Mouse (Mus musculus) ovary, adult 18-20 months (tissue): ENCODE measurements around the gene Fbxl4.
"Not testable (repeated sequence)": the region's sequence is repeated elsewhere in the genome, so short reads cannot be mapped to it uniquely, and the experiment has no call there.

Source experiments
- DNase-seq: peaks from one replicate; pipeline ENCODE4 v3.0.0; 2022; ENCODE audit warnings: low spot score, mixed read lengths

Gene Fbxl4

DNA sequence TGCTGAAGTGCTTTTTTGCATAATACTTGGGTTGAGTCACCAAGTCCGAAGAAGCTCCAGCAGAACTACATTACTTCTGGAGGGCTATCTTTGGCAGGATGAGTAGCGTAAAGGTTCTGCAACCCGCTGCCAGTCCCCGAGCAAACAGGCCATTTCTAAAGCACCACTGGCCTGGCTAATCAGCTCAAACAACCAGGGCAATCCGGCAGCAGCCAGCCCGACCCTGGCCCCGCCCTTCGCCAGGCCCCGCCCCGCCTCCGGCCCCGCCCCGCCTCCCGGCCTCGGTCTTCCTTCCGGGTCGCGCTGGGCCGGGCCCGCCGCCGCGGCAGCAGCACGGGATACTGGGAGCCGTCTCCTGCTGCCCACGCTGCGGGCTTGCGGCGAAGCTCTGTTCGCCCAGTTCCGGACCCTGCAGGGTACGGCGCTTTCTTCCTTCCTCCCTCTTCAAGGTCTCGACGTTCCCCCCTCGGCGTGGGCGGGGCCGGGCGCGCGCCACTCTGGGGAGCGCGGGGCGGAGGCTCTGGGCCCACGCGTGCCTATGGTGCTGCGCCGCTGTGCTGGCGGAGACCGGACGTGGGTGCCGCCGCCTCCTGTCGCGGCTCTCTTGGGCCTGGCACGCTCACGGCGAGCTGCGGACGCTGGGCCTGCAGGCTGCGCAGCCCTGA is at the start of gene Fbxl4:
TSS of gene Fbxl4 (plus strand) at position 278 of the 665 bp plus-strand sequence.
- peak; percentile 82 for DNase-seq

DNA sequence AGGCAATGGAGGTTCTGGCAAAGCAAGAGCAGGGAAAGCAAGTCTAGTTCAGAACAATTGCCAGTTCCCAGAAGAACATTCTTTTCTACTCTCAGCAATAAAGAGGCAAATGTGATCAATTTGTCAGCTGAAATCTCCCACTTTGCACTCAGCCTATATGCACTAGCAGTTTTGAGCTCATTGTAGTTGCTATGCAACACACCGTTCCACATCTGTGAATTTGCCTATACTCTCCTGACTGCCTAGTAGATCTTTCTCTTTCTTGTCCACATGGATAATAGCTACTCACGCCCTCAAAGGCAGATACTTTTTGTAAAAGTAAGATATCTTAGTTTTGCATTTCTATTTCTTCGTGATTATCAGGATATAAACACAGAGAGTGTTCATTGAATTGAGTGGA is 42.8 kb upstream of the Fbxl4 start:
- no peak for DNase-seq

DNA sequence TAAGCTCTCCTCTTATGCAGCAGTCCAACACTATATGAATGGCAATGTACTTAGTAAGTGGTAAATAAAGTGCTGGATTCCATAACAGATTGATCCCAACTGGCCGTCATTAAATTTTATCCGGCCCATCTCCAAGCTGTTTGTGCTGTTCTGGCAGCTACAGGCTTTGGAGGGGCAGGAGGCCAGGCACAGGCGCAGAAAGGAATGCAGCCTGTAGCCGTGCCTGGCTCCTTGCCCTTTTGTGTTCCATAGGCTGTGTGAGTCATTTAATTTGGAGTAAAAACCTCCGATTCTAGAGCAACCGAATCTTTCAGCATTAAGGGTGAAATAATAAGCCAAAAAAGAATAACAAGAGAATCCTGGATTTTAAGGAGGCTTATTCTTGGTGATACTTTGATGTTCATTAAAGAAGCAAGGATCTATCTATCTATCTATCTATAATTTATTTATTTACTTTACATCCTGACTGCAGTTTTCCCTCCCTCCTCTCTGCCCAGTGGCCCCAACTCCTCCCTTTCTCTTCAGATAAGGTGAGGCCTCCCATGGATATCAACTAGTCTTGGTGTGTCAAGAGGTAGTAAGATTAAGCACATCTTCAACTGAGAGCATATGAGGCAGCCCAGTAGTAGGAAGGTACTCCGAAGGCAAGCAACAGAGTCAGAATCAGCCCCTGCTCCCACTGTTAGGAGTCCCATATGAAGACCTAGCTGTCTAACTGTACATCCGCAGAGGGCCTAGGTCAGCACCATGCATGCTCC is 14.3 kb upstream of the Fbxl4 start:
- no peak for DNase-seq

DNA sequence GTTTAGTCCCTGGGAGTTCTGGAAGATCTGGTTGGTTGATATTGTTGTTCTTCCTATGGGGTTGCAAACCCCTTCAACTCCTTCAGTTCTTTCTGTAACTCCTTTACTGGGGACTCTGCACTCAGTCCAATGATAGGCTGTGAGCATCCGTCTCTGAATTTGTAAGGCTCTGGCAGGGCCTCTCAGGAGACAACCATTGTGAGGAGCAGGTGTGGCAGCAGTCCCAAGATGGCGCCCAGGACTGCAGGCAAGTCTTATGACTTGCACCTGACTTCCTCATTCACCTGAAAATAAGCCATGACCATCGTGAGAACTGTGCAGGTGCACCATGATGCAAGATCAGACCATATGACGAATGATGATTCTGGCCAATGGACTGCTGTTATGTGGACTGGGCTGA is 8.3 kb upstream of the Fbxl4 start:
- DNase-seq: not testable (repeated sequence)

DNA sequence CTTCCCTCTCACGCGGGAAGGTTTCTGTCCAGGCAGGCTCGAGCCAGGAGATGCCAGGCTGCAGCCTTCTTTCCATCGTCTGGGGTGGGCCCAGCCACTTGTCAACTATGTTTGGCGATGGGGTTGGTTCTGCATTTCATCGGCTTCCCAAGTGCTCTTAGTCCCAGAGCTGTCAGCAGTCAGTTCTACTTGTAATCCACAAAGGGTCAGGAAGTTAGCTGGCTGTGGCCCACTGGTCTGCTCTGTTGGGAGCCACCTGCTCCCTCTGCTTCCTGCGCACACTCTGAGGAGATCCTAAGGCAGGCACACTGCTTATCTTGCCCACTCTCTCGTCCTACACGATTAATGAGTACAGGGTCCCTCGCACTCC is 573 bp downstream of the Fbxl4 start:
- DNase-seq: no peak

DNA sequence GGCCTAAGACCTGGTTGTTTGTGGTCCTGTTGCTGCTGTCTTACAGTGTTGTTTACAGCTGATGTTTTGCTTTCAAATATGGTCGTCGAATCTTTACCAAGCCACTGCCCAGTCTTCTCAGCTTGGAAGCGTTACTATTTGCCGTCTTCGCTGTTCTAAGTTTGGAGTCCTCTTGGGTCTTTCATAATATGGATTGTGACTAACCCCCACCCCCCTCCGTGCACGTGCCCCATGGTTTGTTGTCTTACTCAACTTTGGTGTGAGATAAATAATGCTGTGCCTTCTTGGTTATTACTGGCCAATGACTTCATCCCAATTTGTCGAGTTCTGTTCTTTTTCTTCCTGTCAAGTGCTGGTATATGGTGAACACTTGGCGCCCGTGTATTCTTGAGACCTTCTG is 1.1 kb downstream of the Fbxl4 start:
- DNase-seq: no peak

DNA sequence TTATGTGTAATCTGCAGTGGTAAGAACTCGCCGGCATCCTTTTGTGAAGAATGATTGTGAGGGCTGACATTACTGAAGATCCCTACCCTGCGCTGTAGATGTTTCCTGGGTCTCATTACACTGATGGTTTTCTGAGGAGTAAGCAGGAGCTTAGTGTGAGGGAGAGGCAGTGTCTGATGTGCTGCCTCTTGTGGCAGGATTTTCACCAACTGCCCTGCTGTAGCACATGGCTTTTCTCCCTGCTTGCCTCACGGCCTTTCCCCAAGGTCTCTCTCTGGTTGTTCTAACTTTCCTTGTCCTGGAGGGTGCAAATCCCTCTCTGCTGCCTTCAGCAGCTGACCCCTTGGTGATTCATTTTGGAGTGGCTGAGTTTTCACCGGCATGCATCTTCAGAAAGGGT is 10.0 kb downstream of the Fbxl4 start:
- DNase-seq: no peak

DNA sequence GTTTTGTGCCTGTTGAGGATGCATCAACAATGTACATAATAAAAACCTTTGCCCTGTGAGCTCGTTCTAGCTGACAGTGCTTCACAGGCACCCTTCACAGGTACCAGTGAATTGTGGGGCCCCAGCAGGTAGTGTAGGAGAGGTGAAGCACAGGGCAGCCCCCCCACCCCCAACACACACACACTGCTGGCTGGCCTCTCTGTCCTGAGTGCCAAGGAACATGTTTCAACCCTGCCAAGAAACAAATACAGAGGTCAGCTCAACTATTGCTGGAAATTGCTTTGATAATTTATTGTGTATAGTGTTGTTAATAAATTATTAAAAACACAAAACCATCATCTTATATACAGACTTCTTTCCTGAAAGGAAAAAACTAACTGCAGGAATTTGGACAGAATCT is 21.2 kb downstream of the Fbxl4 start:
- no peak for DNase-seq

DNA sequence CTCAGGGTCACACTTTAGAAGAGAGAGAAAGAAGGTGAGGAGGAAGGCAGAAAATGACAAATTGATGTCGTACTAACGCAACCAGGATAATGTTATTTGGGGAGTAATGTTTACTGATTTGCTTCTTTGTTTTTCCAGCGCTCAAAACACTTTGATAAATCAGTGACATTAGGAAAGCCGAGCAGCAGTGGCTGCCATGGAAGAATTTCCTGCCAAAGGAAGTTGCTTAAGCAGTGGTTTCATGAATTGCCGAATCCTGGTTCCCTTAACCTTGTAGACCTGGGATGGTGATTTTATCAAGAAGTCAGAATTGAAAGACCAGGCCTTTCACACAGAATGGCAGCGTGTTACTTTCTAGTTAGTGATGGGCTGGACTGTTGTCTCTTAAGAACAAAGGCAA is 23.3 kb downstream of the Fbxl4 start:
- DNase-seq: no peak

DNA sequence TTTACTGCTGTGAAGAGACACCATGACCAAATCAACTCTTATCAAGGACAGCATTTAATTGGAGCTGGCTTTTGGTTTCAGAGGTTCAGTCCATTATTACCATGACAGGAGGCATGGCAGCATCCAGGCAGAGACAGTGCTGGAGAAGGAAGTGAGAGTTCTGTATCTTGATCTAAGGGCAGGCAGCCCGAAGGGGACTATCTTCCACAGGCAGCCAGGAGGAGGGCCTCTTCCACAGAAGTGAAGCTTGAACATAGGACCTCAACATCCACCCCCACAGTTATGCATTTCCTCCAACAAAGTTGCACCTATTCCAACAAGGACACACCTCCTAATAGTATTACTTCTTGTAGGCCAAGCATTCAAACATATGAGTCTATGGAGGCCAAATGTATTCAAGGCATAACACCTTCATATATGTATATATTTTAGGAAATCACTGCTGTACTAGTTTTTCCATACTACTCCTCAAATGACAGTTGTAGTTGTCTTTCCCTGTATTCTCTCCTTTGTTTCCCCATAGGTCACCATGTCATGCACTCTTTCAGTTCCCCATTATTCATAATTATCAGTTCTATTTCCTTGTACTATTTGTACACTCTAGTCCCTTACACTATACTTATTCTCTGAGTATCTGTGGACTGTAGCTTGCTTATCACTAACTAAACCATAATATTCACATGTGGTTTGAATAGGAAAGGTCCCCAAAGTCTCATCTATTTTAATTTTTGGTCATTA is 26.4 kb downstream of the Fbxl4 start:
- no peak for DNase-seq

DNA sequence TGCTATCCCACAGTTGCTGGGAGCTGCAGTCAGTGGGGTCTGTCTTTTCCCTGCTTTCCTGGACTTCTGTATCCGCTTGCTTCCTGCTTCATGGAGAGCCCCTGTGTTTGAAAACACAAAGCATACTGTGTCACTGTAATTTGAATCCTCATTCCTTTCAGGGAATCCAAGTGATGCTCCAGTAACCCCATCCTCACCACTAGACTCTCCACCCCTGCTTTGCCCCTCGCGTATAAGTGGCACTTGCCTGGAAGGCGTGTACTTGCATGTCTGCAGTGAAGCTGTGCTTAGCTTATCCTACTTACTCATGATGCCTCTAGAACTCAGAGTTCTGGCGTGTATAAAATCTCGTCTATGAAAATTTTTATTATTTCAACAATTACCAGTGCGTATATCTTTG is 32.7 kb downstream of the Fbxl4 start:
- DNase-seq: no peak

DNA sequence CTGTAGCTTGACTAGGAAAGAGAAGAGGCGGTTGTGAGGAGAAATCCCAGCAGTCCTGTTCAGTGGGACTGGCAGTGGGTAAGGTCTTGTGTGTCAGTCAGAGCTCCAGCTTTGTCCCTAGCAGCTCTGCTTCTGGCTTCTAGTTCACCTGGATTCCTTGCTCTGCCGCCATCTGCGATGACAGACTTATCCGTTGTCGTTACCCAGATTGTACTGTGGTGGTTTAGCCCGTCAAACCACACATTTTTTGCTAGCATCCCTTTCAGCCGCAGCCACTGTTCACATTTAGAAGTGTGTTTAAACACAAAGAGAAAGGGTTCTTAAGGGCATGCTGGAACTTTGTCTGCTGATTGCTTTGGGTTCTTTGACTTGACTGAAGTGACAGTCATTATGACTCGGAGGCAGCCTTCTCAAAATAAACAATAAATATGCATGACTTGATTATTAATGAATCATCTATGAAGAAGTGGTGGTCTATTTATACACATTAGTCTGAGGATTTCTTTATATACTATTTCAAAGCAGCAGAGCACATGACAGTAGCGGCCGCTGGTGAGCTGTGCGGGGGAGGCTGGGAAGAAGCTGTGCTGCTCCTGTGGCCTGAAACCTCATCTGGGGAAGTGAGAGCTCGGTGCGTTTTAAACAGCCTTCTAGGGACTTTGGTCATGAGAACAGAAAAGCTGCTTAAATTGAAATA is 35.6 kb downstream of the Fbxl4 start:
- DNase-seq: no peak

DNA sequence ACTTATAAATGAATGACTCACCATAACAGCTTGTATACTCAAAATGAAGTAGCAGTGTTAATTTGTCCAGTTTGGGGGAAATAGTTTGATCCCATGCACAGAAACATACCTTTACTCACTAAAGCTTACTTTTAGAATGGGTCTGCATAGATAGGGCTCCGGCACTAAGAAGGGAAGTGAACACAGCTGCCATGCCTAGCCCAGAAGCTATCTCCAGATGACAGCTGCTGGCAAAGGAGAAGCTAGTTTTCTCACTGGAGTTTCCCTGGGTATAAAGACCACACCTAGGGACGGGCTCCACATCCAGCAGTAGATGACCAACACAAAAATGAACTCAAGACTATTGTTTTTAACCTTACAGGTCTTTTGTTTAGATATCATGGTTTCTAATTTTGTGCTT is 38.1 kb downstream of the Fbxl4 start:
- DNase-seq: no peak

DNA sequence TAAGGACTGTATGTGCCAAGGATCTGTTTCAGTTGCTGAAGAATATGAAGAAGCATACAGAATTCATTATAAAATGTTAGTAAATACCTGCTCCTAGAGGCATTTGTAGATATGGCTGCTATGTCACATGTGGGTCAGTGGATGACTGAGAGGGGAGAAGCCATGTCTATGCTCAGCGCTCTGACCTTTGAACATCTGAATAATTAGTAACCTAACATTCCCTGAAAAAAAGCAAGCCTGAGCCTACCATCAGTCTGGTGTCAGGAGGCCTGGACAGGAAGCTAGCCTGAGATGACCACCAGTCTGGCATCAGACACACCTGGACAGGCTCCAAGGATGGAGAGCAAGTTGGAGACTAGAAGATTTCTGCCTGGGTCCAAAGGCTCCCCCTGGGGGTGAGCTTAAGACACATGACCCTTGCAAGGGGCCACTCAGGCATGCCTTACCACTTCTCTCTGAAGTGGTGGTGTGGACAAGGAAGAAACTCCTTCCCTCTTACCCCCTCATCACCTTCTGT is 39.2 kb downstream of the Fbxl4 start:
- DNase-seq: no peak

DNA sequence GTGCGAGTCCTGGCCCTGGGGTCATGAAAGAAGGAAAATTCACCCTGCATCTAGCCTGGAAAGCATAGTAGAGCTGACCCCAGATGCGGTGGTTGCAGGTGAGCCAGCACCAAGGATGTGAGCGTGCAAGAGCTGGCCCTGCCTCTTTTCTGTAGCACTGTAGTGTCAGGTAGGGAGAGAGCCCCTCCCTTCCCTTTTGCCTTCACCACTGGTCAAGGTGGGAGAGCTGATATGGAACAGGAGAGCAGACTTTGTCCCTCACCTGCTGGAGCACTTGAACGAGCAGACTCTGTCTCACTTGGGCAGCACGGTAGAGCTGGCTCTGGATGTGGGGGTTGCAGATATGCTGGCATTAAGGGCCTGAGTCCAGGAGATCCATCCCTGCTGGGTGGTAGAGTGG is 39.7 kb downstream of the Fbxl4 start:
- no peak for DNase-seq

DNA sequence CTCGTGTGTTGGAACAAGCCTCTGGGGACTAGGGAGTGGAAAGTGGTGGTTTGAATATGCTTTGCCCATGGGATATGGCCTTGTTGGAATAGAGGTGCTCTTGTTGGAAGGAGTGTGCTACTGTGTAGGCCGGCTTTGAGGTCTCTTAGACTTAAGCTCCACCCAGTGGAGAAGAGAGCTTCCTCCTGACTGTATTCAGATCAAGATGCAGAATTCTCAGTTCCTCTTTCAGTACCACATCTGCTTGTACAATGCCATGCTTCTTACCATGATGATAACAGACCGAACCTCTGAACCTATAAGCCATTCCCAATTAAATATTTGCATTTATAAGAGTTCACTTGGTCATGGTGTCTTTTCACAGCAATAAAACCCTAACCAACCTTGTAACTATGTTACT is 44.7 kb downstream of the Fbxl4 start:
- no peak for DNase-seq

DNA sequence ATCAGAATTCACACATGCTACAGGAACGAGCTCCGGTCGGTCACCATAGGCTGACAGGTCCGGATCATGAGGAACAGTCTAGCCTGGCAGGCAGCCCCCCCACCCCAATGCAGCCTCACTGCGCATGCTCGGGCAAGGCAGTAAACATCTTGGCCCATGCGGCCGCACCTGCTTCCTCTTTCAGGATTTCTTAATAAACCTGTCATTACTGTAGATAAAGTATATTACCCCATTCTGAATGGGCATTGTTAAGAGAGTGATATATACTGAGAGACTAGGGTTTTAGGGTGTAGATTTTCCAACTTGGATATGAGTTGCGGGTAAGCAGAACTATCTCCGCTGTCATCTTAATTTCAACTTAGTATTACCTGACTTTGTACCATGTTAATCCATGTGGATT is 45.6 kb downstream of the Fbxl4 start:
- no peak for DNase-seq

DNA sequence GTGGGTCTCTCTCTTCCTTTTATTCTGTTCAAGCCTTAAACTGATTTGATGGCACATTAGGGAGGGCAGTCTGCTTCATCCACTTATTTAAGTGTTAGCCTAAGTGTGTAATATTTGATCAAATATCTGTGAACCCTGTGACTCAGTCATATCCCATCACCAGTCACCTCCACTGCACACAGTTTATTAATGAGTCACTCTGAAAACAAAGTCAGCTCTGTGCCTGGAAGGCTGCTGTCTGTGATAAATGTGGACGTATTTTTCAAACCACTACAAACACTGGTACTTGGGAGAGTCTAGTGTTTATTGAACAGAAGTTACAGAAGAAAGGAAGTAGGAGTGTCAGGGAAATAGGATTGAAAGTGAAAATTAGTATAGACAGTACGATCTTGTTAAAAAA is 63.3 kb downstream of the Fbxl4 start:
- DNase-seq: no peak

DNA sequence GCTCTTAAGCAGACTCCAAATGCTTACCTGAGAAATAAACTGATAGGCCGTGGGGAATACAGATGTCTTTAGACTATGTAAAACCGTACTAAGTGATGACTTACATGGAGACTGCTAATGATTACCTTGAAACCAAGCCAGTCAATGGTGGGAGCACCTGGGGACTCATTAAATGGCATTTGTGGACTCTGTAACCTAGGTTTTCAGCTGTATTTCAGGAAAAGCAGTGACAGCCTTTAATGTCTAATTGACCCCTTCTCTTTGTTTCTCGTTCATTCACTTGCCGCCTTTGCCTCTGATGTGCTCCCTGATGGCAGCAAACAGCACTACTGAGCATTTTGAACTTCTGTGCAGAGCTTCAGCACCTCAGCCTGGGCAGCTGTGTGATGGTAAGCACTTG is 65.1 kb downstream of the Fbxl4 start:
- DNase-seq: no peak

DNA sequence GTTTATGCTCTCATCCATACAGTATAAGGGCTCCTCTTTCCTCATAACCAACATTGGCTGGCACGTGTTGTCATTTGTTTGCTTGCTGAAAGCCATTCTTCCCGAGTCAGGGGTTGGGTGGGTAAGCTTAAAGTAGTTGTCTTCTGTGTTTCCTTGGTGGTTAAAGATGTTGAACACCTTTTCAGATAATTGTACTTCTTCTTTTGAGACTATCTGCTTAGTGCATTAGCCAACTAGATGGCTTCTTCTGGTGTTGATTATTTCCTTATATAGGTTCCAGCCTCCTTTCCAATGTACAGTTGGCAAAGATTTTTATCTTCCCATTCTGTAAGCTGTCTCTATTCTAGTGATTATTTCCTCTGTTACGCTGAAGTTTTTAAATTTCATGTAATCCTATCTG is 70.8 kb downstream of the Fbxl4 start:
- DNase-seq: no peak

DNA sequence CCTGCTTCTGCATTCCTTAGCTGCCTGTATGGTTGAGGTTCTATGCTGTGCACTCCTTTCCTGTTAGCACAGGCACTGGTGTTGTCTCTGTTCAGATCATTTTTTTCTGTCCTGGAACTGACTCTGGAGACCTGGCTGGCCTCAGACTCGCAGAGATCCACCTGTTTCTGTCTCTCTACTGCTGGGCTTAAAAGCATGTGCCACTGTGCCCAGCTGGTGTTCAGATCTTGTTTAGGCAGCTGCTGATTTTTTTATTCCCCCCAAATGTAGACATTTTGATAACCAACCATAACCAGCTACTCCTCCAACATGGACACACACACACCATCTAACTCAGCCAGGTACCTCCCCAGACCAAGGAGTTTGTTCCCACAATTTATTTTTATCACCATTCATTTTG is 112.2 kb downstream of the Fbxl4 start:
- no peak for DNase-seq

DNA sequence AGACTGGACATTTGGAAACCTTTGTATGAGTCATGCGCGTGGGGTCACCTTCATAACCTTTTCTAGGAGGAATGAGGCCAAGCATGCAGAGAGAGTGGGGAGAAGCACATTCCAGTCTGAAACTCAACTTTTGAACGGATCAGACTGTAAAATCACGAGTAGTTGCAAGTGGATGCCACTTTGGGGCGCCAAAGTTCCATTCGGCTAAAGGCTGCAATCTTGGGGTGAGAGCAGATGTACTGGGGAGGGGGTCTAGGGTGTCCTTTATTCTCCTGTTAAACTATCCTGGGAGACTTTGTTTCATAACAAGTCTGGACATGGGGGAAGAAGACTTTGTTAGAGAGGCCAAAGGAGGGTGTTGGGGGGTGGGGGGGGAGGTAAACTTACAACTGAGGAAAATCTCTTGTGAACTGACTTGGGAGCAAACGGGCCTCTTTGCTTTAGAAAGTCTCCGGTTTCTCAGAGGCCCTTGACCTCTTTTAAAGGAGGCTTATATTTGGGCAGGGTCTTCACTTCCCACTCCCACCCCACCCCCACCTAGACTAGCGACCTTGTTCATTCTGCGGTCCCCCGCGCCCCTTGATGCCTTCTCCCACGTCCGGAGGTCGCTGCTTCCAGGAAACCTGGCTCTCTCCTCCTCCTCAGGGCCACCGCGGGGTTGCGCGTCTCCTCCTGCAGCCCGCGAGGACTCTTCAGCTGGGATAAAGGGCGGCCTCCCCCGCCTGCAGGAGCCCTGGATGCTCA is 119.8 kb downstream of the Fbxl4 start:
- DNase-seq: no peak
